9 mouse cellular contexts compared by ENCODE assay signal in genomic region chr8:92252597-92253375, GRCm38 (mm10).
DNase-seq lines count a peak whose midpoint lies in the region; ATAC-seq and TF ChIP-seq lines count a peak whose summit lies in the region.
"Had no signal": no experiment of that assay in that cellular context is flagged by ENCODE, and none has a peak within 500 bp of the region (broad histone marks: within the 10 kb centered on the region; RNA-seq: fewer than 3 reads in every experiment).

No protein-coding gene starts in this region.

- H3K27ac ChIP-seq in intestine, embryonic 15.5 days: no peak overlapping the region
- H3K27ac ChIP-seq in intestine, postnatal 0 days (ENCODE audit: low read depth, low read length): no peak overlapping the region
- no peak overlapping the region for H3K27ac ChIP-seq in forebrain, embryonic 14.5 days (ENCODE audit: low read depth, low read length)

- intact Hi-C loops in left cerebral cortex, postnatal 25 days (cut with DNase I): no loop called here

- H3K4me2 ChIP-seq in intestine, embryonic 15.5 days (replicated peaks): no peak overlapping the region
- no peak overlapping the region for H3K4me2 ChIP-seq in intestine, postnatal 0 days (replicated peaks; ENCODE audit: low read depth)
- no peak overlapping the region for H3K4me2 ChIP-seq in forebrain, embryonic 14.5 days (ENCODE audit: low read length)

- H3K4me1 ChIP-seq in intestine, embryonic 15.5 days (replicated peaks): no peaks in the 10 kb centered on the region
- H3K4me1 ChIP-seq in intestine, postnatal 0 days (replicated peaks; ENCODE audit: control insufficient read depth, insufficient read depth, low read length): no peaks in the 10 kb centered on the region
- peaks cover 15% of the 10 kb centered on the region for H3K4me1 ChIP-seq in forebrain, embryonic 14.5 days (ENCODE audit: control insufficient read depth, insufficient read depth, low read length)

- no peaks in the 10 kb centered on the region for H3K27me3 ChIP-seq in intestine, embryonic 15.5 days (replicated peaks)
- no peaks in the 10 kb centered on the region for H3K27me3 ChIP-seq in intestine, postnatal 0 days (replicated peaks; ENCODE audit: control insufficient read depth, insufficient read depth, low read length)
- 0 out of 2 replicates have a peak, but pooled peaks cover 4% of the 10 kb centered on the region for H3K27me3 ChIP-seq in forebrain, embryonic 14.5 days (replicated peaks; ENCODE audit: control insufficient read depth, insufficient read depth, low read length)

- no peak overlapping the region for H3K9ac ChIP-seq in intestine, embryonic 15.5 days
- H3K9ac ChIP-seq in intestine, postnatal 0 days (ENCODE audit: low read depth, low read length): no peak overlapping the region
- H3K9ac ChIP-seq in forebrain, embryonic 14.5 days (ENCODE audit: low read length): no peak overlapping the region

- H3K9me3 ChIP-seq in intestine, embryonic 15.5 days: no peaks in the 10 kb centered on the region
- no peaks in the 10 kb centered on the region for H3K9me3 ChIP-seq in intestine, postnatal 0 days (ENCODE audit: control insufficient read depth)
- H3K9me3 ChIP-seq in forebrain, embryonic 14.5 days (replicated peaks; ENCODE audit: control insufficient read depth, low read length): no peaks in the 10 kb centered on the region

- DNase-seq in adipocyte (ENCODE audit: low spot score): peak; percentile 2
- peak; percentile 80 for DNase-seq in forebrain, embryonic 14.5 days (ENCODE audit: low spot score)
- peak; percentile 34 to 58 for DNase-seq in left cerebral cortex, postnatal 25 days (ENCODE audit: low spot score in 2 of 2)
- no peak for DNase-seq in cerebellum, postnatal 10 days
- no peak for DNase-seq in adrenal gland, adult 2 months
- DNase-seq in testis, postnatal 14 days (ENCODE audit: low spot score): no peak

- 0 out of 2 replicates have a peak, but pooled peaks have one; percentile 49 for ATAC-seq in intestine, embryonic 15.5 days
- ATAC-seq in intestine, postnatal 0 days: no peak
- peak; percentile 75; the same call in 1 of the 2 replicates for ATAC-seq in forebrain, embryonic 14.5 days

- H3K36me3 ChIP-seq in intestine, embryonic 15.5 days: no peaks in the 10 kb centered on the region
- H3K36me3 ChIP-seq in intestine, postnatal 0 days (ENCODE audit: control insufficient read depth, insufficient read depth): no peaks in the 10 kb centered on the region
- no peaks in the 10 kb centered on the region for H3K36me3 ChIP-seq in forebrain, embryonic 14.5 days (ENCODE audit: control insufficient read depth, insufficient read depth, low read length)
- H3K36me3 ChIP-seq: G1E had no signal

- WGBS in intestine, embryonic 15.5 days: 60% methylated on average over 8 of the region's 8 CpGs
- WGBS in intestine, postnatal 0 days: 61% methylated on average over 8 of the region's 8 CpGs
- WGBS in forebrain, embryonic 14.5 days: 20% methylated on average over 8 of the region's 8 CpGs

- H3K4me3 ChIP-seq in intestine, embryonic 15.5 days (replicated peaks): no peak overlapping the region
- H3K4me3 ChIP-seq in intestine, postnatal 0 days (ENCODE audit: low read depth, low read length): no peak overlapping the region
- no peak overlapping the region for H3K4me3 ChIP-seq in forebrain, embryonic 14.5 days (ENCODE audit: low read depth, low read length)

- TF ChIP-seq CTCF in intestine, postnatal 0 days (IDR thresholded peaks at IDR 0.05; ENCODE audit: low read depth): no peak

Comparison
In these comparisons a context has a peak if more than half of its experiments do, and no peak if none do; other contexts are left out.
1. DNase-seq: peak in adipocyte (single experiment), forebrain, embryonic 14.5 days (single experiment) and left cerebral cortex, postnatal 25 days (2 of 2); none in cerebellum, postnatal 10 days (0 of 2), adrenal gland, adult 2 months (single experiment) and testis, postnatal 14 days (single experiment).